Mouse (Mus musculus): Measurements from ENCODE around the gene Lrrc45.

Gene Lrrc45

GRCm38 (mm10) chr11:120703696-120704454 lies 9.8 kb upstream of the Lrrc45 start:
- DNase-seq (ENCODE audit: low read depth): no peak

DNA sequence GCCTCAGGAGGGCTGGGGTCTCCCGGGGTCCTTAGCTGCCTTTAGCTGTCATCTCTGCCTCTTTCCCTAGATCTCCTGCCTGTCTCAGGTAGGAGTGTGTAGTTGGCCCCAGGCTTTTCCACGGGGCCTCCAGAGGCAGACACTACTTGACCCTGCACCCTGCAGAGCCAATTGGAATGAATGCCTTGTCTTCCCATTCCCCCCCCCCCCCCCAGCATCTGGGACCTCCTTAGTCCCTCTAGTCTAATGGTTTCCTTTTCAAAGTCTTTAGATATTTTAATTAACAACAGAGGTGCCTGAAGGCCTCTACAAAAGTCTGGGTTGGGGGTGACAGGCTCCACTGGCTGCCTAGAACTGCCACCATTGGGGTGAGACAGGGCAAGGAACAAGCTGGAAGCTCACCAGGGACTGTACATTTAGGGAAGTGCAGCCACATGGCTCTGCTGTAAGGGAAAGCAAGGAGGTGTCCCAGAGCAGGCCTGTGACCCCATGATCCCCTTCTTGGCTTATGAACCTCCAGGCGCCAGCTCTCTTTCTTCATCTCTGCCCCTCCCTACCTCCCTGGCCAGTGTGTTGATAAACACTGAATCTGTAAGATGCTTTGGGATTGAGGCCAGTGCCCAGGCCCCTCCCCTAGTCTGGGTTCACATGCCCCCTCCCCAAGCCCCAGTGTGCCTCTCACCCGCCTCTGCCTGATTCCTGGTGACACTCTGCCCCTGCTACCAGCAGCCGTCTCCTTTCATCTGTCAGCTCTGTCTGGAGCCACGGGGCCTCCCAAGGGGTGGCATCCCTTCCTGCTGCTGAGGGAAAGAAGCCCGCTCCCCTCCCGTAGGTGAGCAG lies 9.0 kb upstream of the Lrrc45 start:
- DNase-seq (ENCODE audit: low read depth): no peak

GRCm38 (mm10) chr11:120706120-120706519 lies 7.6 kb upstream of the Lrrc45 start:
- no peak for DNase-seq (ENCODE audit: low read depth)

GRCm38 (mm10) chr11:120707225-120707624 lies 6.5 kb upstream of the Lrrc45 start:
- DNase-seq (ENCODE audit: low read depth): no peak

GRCm38 (mm10) chr11:120707969-120708368 lies 5.8 kb upstream of the Lrrc45 start:
- no peak for DNase-seq (ENCODE audit: low read depth)

- DNase-seq (ENCODE audit: low read depth): no peak
These were observed 4.2 kb upstream of the Lrrc45 start for GRCm38 (mm10) chr11:120709551-120709950.

DNA sequence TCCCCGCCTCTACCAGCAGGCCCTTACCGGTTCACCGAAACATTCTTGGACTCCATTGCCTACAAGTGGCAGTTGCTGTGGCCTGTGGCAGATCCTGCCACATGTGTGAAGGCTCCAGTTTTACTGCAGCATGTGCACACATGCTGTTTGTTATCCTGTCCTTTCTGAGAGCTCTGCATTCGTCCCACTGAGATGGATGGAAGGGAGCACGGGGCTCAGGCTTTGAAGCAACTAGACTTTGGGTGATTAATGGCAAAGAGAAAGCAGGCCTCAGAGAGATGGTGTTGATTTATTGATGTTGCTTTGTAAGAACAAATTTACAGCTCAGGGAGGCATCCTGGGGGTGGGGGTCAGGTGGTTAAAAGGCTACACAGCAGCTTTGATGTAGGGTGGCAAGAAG lies 3.1 kb upstream of the Lrrc45 start:
- no peak for DNase-seq (ENCODE audit: low read depth)

DNA sequence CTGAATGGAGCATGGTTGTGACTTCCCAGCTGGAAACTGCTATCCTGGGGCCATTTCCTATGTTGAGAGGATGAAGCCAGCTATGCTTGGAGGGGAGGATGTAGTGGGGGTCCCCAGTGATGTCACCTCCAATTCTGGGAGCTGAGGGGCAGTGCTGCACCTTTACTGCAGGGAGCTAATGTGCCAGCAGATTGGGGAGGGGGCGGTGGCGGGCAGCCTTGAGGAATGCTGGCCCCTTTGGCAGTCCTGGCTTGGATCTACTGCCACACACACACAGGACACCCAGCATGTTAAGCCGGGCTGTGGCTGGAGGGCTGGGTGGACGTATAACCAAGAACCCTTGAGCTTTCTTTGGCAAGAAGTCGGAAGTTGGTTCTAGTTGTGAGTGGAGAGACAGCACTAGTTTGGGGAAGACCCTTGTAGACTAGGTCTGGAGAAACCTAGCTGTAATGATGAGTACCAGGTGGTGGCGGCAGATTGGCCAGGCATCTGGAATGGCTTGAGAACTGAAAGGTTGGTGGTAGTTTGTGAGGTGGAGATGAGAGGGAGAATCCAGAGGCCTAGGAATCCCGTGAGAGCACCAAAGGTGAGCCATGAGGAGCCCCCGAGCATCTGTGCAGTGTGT lies 1.6 kb upstream of the Lrrc45 start:
- no peak for DNase-seq (ENCODE audit: low read depth)

DNA sequence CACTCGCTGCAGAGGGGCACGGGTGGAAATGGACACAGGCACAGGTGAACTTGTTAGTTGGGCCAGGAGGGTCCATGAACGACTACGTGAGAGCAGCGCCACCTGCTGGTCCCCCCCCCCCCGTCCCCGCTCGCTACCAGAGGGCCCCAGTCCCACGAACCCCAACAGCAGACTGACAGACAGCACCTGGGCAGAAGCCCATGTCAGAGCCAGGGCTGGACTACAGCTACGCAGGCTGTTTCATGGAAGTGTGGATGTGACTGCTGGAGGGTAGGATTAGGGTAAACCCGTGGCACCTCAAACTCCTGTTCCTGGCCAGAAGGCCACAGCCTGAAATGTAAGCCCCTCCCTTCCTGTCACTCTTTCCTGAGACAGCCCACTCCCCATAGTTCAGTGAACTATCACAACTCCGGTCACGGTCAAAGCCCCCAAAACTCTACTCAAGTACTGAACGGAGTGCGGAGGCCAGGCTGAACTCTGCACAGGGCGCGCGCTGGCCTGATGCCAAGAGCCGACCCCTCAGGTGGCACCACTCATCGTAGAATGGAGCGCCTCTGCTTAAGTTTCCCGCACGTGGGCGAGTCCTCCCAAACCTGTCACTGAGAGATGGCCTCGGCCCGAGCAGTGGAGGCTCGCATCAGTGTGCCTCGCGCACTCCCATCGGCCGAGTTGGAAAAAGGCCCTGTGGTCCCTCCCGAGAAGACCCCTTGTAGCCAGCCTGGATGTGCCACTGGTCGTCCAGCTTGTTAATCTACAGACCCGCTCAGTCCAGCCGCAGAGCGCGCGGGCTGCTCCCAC lies 755 bp upstream of the Lrrc45 start:
- DNase-seq (ENCODE audit: low read depth): peak; percentile 87

DNA sequence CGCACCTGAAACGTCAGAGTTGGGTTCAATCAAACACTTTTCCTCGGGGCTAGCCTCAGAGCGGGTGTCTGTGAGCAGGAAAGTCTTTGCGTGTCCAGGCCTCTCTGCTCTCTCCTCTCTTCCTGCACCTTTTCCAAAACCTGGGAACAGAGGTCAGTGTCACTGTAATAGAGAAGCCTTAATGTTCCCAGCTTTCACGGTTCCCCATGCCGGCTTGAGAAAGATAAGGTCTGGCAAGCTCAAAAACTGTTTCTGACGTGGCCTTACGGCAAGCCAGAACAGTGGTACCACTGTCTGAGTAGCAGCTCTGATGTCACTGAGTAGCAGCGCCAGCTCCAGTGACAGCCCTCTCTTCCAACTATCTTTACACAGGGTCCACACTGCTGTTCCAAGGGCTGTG lies 821 bp downstream of the Lrrc45 start:
- no peak for DNase-seq (ENCODE audit: low read depth)

GRCm38 (mm10) chr11:120715131-120715530 lies 1.4 kb downstream of the Lrrc45 start:
- DNase-seq (ENCODE audit: low read depth): no peak

DNA sequence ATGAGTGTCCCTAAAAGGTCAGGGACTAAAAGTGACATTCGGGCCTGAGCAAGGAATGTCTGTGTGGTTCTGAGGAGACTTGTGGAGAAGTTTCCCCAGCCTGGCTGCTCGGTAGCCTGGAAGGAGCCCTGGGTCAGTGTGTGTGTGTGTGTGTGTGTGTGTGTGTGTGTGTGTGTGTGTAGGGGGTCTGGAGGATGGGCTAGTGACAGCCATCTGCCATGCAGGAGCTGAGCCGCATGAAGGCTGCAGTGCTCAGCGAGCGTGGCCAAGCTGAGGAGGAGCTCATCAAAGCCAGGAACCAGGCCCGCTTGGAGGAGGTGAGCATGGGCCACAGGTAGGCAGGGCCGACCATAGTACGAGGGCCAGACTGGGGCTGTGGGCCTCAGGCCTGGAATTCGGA lies 5.5 kb downstream of the Lrrc45 start:
- no peak for DNase-seq (ENCODE audit: low read depth)

- DNase-seq (ENCODE audit: low read depth): no peak
These were observed 6.2 kb downstream of the Lrrc45 start for GRCm38 (mm10) chr11:120719841-120720376.

- peak; percentile 96 for DNase-seq (ENCODE audit: low read depth)
These were observed 6.7 kb downstream of the Lrrc45 start for GRCm38 (mm10) chr11:120720450-120720849.

- DNase-seq (ENCODE audit: low read depth): peak; percentile 48
These were observed 7.7 kb downstream of the Lrrc45 start, which contains the start of gene Rac3 for GRCm38 (mm10) chr11:120721124-120722066. TSS of gene Rac3 (plus strand) at chr11:120721470.

GRCm38 (mm10) chr11:120722067-120722630 lies 8.4 kb downstream of the Lrrc45 start:
- no peak for DNase-seq (ENCODE audit: low read depth)

GRCm38 (mm10) chr11:120722761-120723382 lies 9.1 kb downstream of the Lrrc45 start:
- no peak for DNase-seq (ENCODE audit: low read depth)

DNA sequence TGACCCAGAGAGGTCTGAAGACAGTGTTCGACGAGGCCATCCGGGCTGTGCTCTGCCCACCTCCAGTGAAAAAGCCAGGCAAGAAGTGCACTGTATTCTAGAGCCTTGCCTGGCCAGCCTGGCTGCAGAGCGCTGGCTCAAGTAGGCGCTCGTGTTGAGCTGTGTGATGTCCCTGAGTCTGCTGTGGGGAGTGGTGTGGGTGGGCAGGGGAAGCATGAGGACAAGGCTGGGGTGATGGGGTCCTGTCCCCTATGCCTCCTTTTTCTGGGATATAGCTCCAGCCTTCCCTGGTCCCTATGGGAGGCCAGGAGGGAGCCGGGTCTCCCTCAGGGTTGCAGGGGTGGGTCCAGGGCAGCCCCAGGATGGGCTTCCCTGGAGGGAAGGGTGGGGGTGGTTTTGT lies 9.8 kb downstream of the Lrrc45 start:
- DNase-seq (ENCODE audit: low read depth): no peak

All from naive thymus-derived CD4-positive, alpha-beta T cell, adult 2 months (primary cell).